Mouse (Mus musculus): ENCODE results near the gene Rasa3. TPM values are rescaled to one million over a fixed set of nuclear protein-coding genes. Genes with fewer than 3 reads are reported as not detected.

The Rasa3 gene
- polyA plus RNA-seq, 2 experiments: 10.1 to 15.8 TPM

GRCm38 (mm10) chr8:13640452-13640883 is 36.9 kb downstream of the Rasa3 start:
- ATAC-seq (ENCODE audit: insufficient read depth) (no peak), DNase-seq (ENCODE audit: low read depth in 3 of 3, low spot score in 3 of 3) (no peak)
- Histone ChIP-seq H3K27me3 (ENCODE audit: control insufficient read depth, insufficient read depth, low read length) (no peaks in the 10 kb centered on the region), H3K36me3 (replicated peaks; ENCODE audit: control insufficient read depth, insufficient read depth, low read depth) (no peaks in the 10 kb centered on the region), H3K9ac (replicated peaks) (no peak overlapping the region), H3K27ac (no peak overlapping the region), H3K4me1 (replicated peaks; ENCODE audit: control insufficient read depth in 2 of 2, insufficient read depth in 2 of 2, low read length in 1 of 2) (peaks cover 0 to 5% of the 10 kb centered on the region in 2 experiments; a peak in 1 of 4 replicates), H3K4me2 (ENCODE audit: low read depth) (no peak overlapping the region), H3K4me3 (ENCODE audit: insufficient read depth in 1 of 2, low read depth in 2 of 2, low read length in 2 of 2) (no peak overlapping the region), H3K9me3 (ENCODE audit: control insufficient read depth, low read length) (no peaks in the 10 kb centered on the region)
- TF ChIP-seq CTCF (IDR thresholded peaks at IDR 0.05; ENCODE audit: low read depth): no peak
- TF ChIP-seq EP300 (IDR thresholded peaks at IDR 0.05; ENCODE audit: low read depth): no peak
- WGBS (ENCODE audit: insufficient replicate concordance): 67% methylated on average over 9 of the region's 9 CpGs

DNA sequence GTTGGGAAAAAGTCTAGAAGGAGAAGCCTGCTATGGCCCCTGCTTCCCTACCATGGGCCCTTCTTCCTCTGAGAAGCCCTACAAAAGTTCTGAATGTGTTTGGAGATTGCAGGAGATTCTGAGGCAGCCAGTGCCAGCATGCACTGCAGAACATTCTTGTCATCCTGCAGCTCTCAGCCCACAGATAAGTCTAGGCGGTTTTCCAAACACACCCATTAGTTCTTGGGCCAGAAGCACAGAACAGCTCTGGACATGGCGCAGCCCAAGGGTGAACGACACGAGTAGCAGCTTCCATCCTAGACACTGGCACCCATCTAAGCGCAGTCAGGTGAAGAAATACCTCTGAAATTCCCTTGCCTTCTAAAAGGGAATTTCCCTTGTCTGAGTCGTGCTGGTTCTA is 44.3 kb downstream of the Rasa3 start:
- Histone ChIP-seq H3K4me1 (replicated peaks; ENCODE audit: control insufficient read depth in 2 of 2, insufficient read depth in 2 of 2, low read length in 1 of 2) (peaks cover 0 to 4% of the 10 kb centered on the region in 2 experiments; a peak in 3 of 4 replicates), H3K27me3 (ENCODE audit: control insufficient read depth, insufficient read depth, low read length) (no peaks in the 10 kb centered on the region), H3K36me3 (replicated peaks; ENCODE audit: control insufficient read depth, insufficient read depth, low read depth) (no peaks in the 10 kb centered on the region), H3K4me3 (ENCODE audit: insufficient read depth in 1 of 2, low read depth in 2 of 2, low read length in 2 of 2) (no peak overlapping the region), H3K27ac (no peak overlapping the region), H3K4me2 (ENCODE audit: low read depth) (no peak overlapping the region), H3K9ac (replicated peaks) (no peak overlapping the region), H3K9me3 (ENCODE audit: control insufficient read depth, low read length) (no peaks in the 10 kb centered on the region)
- WGBS (ENCODE audit: insufficient replicate concordance): 79% methylated on average over 6 of the region's 6 CpGs
- TF ChIP-seq CTCF (IDR thresholded peaks at IDR 0.05; ENCODE audit: low read depth) (no peak), EP300 (IDR thresholded peaks at IDR 0.05; ENCODE audit: low read depth) (no peak)
- DNase-seq (ENCODE audit: low read depth in 3 of 3, low spot score in 3 of 3) (no peak), ATAC-seq (ENCODE audit: insufficient read depth) (no peak)

GRCm38 (mm10) chr8:13632309-13632708 is 45.1 kb downstream of the Rasa3 start:
- no peak for TF ChIP-seq CTCF (IDR thresholded peaks at IDR 0.05; ENCODE audit: low read depth)
- TF ChIP-seq EP300 (IDR thresholded peaks at IDR 0.05; ENCODE audit: low read depth): no peak
- H3K9me3 ChIP-seq (ENCODE audit: control insufficient read depth, low read length): no peaks in the 10 kb centered on the region
- 0 out of 2 replicates have a peak, but pooled peaks have one; percentile 37 for ATAC-seq (ENCODE audit: insufficient read depth)
- H3K4me1 ChIP-seq (replicated peaks; ENCODE audit: control insufficient read depth in 2 of 2, insufficient read depth in 2 of 2, low read length in 1 of 2): peaks cover 0 to 4% of the 10 kb centered on the region in 2 experiments; a peak in 3 of 4 replicates
- H3K4me3 ChIP-seq (ENCODE audit: insufficient read depth in 1 of 2, low read depth in 2 of 2, low read length in 2 of 2): no peak overlapping the region
- no peaks in the 10 kb centered on the region for H3K27me3 ChIP-seq (ENCODE audit: control insufficient read depth, insufficient read depth, low read length)
- H3K27ac ChIP-seq: no peak overlapping the region
- DNase-seq (ENCODE audit: low read depth in 3 of 3, low spot score in 3 of 3): no peak
- no peak overlapping the region for H3K9ac ChIP-seq (replicated peaks)
- H3K4me2 ChIP-seq (ENCODE audit: low read depth): no peak overlapping the region
- WGBS (ENCODE audit: insufficient replicate concordance): 31% methylated on average over 6 of the region's 6 CpGs
- H3K36me3 ChIP-seq (replicated peaks; ENCODE audit: control insufficient read depth, insufficient read depth, low read depth): no peaks in the 10 kb centered on the region

DNA sequence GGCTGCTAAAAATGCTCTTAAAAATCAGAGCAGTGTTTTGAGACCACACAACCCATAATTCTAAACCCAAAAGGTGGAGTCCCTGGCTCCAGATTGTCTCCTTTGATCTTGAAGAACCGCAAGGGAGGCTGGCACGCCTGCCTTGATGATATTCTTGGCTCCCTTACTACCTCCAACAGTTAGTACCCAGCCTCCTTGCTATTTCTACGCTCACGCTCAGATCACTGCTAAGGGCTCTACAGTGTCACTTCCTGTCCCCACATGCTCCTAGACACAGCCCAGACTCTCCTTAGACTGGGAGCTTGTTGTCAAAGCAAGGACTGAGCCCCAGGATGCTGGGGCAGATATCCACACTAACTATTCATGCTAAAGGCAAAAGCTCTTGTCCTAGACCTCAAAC is 46.6 kb downstream of the Rasa3 start:
- no peak for DNase-seq (ENCODE audit: low read depth in 3 of 3, low spot score in 3 of 3)
- no peaks in the 10 kb centered on the region for H3K27me3 ChIP-seq (ENCODE audit: control insufficient read depth, insufficient read depth, low read length)
- ATAC-seq (ENCODE audit: insufficient read depth): no peak
- TF ChIP-seq CTCF (IDR thresholded peaks at IDR 0.05; ENCODE audit: low read depth) (no peak), EP300 (IDR thresholded peaks at IDR 0.05; ENCODE audit: low read depth) (no peak)
- H3K27ac ChIP-seq: no peak overlapping the region
- H3K36me3 ChIP-seq (replicated peaks; ENCODE audit: control insufficient read depth, insufficient read depth, low read depth): no peaks in the 10 kb centered on the region
- H3K9me3 ChIP-seq (ENCODE audit: control insufficient read depth, low read length): no peaks in the 10 kb centered on the region
- H3K4me1 ChIP-seq (replicated peaks; ENCODE audit: control insufficient read depth in 2 of 2, insufficient read depth in 2 of 2, low read length in 1 of 2): peaks cover 0 to 4% of the 10 kb centered on the region in 2 experiments; a peak in 3 of 4 replicates
- no peak overlapping the region for H3K9ac ChIP-seq (replicated peaks)
- no peak overlapping the region for H3K4me3 ChIP-seq (ENCODE audit: insufficient read depth in 1 of 2, low read depth in 2 of 2, low read length in 2 of 2)
- no peak overlapping the region for H3K4me2 ChIP-seq (ENCODE audit: low read depth)
- 81% methylated on average over 4 of the region's 4 CpGs for WGBS (ENCODE audit: insufficient replicate concordance)

- ATAC-seq (ENCODE audit: insufficient read depth) (no peak), DNase-seq (ENCODE audit: low read depth in 3 of 3, low spot score in 3 of 3) (no peak)
- no peak for TF ChIP-seq CTCF (IDR thresholded peaks at IDR 0.05; ENCODE audit: low read depth)
- TF ChIP-seq EP300 (IDR thresholded peaks at IDR 0.05; ENCODE audit: low read depth): no peak
- Histone ChIP-seq H3K4me1 (replicated peaks; ENCODE audit: control insufficient read depth in 2 of 2, insufficient read depth in 2 of 2, low read length in 1 of 2) (peaks cover 0 to 4% of the 10 kb centered on the region in 2 experiments; a peak in 3 of 4 replicates), H3K27ac (no peak overlapping the region), H3K4me2 (ENCODE audit: low read depth) (no peak overlapping the region), H3K4me3 (ENCODE audit: insufficient read depth in 1 of 2, low read depth in 2 of 2, low read length in 2 of 2) (no peak overlapping the region), H3K27me3 (ENCODE audit: control insufficient read depth, insufficient read depth, low read length) (no peaks in the 10 kb centered on the region), H3K36me3 (replicated peaks; ENCODE audit: control insufficient read depth, insufficient read depth, low read depth) (no peaks in the 10 kb centered on the region), H3K9ac (replicated peaks) (no peak overlapping the region), H3K9me3 (ENCODE audit: control insufficient read depth, low read length) (no peaks in the 10 kb centered on the region)
- 74% methylated on average over 5 of the region's 5 CpGs for WGBS (ENCODE audit: insufficient replicate concordance)
These were observed 47.2 kb downstream of the Rasa3 start for GRCm38 (mm10) chr8:13630171-13630570.

All from liver, embryonic 14.5 days (tissue).